Mouse (Mus musculus): ENCODE data around the gene Gucy1b2.

The Gucy1b2 gene

DNA sequence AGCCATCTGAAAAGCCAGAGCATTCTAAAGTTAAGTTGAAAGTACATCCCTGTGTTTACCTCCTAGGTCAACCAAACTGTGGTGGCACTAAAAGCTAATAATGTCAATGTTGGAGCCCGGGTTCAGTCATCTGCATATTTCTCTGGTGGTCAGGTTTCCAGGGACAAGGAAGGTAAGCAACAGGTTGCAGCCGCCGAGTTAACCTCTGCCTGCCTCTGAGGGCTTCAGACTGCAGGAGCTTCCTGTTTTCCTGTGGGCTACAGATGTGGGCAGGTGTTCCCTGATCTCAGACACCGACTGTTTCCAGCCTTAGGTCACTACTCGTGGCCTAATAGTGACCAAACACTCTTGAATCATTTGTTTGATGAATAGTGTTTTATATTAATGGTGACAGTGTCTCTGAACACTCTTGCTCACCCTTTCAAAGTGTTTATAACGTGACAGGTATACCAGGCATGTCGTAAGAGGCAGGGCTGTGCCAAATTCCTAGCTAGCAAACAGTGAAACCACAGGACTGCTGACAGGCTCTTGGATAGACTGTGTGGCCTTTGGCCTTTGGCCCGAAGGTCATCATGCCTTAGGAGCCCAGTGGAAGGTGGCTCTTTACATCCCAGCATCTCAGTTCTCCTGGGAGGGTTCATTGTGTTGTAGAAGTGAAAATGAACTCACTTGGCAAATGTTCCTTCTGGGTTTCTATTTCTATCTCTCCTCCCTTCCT is 94.7 kb downstream of the Gucy1b2 start:
- no peak for DNase-seq

DNA sequence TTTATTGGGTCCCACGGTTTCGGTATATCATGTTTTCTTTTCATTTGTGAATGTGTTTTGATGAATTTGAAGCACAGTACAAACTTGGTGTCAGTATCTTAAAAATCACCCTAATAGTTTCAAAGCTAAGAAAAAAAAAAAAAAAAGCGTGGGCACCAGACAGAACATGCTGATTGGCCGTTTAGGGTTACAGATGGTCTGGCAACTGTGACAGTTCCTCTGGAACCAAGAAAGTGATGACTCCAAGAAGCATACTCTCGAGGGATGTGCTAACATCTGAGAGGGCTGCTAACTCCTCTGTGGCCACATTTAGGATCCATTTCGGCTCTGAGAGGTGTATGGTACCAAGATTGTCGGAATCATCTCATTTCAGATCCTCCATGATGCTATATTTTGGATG is 100.9 kb downstream of the Gucy1b2 start:
- DNase-seq: no peak

DNA sequence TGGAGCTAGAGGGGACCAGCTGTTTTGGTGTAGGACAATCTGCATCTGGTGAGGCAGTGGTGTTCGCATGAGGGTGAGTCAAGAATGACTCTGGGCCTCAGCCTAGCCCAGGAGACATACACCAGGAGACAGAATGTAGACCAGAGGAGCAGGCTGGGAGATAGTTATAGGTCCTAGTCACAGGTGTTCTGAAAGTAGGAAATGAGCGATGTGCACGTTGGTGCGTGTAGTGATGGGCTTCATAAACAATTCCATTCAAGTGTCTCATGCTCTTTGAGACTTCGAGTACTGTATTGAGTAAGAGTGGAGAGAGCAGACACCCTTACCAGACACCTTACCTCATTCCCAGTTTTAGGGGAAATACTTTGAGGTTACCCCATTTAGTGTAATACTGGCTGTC is 102.3 kb downstream of the Gucy1b2 start:
- no peak for DNase-seq

DNA sequence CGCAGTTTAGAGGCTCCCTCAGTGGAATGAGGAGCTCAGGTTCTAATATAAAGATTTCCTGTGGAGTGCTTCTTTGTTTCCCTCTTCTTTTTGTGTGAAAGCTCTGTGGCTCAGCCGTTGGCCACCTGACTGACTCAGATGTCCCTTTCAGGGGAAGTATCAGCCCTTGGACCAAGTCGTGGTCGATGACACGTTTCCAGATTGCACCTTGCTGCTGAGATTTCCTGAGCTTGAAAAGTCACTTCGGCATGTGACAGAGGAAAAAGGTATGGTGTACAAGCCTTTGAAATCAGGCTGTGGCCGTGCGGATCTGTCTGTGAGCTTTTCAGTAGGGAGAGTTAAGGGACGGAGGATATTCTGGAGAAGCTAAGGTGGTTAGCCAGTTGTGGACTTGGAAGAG is 102.7 kb downstream of the Gucy1b2 start:
- DNase-seq: no peak

DNA sequence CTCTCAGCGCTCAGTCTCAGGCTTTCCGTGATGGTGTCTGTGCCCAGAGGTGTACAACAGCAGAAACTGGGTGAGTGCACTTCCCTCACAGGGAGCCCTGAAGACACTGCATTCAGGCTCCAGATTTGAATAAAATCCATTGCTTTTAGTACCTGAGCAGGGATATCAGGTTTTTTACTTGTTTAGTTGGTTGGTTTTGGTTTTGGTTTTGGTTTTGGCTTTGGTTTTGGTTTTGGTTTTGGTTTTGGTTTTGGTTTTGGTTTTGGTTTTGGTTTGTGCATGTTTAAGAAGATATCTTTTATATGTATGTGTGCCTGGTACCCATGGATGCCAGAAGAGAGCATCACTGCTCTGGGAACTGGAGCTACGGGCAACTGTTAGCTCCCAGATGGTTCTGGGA is 105.2 kb downstream of the Gucy1b2 start:
- DNase-seq: no peak

DNA sequence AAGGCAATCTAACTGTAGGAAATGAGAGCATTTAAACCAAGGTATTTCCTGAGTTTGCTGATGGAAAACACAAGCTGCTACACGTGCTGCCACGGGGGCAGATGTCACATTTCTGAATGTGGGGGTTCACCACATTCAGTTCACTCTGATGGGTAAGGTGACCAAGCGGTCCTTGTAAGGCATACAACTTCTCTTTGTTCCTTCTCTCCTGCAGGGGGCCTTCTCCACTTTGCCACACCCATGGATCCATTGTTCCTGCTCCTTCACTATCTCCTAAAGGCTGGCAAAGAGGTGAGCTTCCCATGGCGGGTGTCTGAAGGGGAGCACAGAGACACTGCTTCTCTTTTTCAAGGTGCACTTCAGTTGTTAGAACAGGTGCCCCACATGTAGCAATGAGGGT is 105.9 kb downstream of the Gucy1b2 start:
- DNase-seq: no peak

DNA sequence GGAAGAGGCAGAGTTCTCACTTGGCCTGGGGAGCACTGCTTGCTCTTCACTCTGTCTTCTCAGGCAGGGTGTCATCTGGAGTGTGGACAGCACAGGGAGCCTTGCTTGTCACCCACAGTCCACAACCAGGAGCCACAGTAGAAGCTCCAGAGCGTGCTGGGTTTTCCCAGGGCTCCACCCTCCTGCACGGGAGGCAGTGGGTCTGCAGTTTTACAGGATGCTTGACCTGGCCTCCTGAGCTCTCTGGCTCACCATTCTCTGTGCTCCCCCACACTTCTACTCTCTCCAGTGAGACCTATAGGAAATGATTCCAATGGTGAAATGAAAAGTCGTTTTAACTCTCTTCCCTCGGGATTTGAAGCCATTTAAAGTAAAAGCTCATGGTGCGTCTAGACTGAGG is 106.3 kb downstream of the Gucy1b2 start:
- no peak for DNase-seq

DNA sequence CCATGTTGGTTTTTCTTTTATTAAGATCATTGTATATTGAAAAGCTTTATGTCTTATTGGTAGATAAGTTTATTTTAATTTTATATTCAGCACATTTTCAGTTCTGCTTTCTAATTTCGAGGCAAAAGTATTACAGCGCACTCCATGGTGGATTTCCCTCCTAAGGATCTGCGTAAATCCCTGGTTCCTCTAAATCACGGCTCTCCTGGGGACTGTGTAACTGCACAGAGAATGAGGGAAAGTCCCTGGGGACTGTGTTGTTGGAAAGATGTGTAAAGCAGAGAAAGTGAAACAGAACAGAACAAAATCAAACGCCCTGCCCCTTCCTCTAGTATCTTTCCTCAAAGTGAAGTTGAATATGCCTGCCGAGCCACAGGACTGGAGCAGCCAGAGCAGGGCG is 109.0 kb downstream of the Gucy1b2 start:
- no peak for DNase-seq

DNA sequence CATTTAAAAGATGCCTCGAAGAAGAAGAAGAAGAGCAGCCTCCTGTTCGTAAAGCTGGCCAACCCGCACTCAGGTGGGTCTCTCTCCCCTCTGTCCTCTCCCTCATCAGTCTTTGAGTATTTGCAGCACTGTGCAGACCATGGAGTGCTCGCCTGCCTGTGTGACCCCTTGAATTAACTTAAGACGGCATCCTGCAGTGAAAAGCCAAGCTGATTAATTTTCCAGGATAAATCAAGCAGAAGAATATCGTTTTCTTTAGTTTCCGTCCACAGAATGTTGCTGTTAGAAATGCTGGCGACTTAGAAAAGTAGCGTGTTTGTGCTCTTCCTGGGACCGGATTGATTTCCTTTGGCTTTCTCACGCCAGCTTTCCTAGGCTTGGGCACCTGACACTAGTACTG is 109.5 kb downstream of the Gucy1b2 start:
- no peak for DNase-seq

Data from right cerebral cortex, postnatal 14 days (tissue).